Mouse (Mus musculus) embryo, embryonic 10 days (tissue): ENCODE results near the gene Smarcd2.
"Not testable (repeated sequence)": the region's sequence is repeated elsewhere in the genome, so short reads cannot be mapped to it uniquely, and the experiment has no call there.

Experiments used
- DNase-seq: peaks from one replicate; pipeline ENCODE4 v3.0.0-alpha.2; 2015; ENCODE audit warnings: low spot score

The Smarcd2 gene

DNA sequence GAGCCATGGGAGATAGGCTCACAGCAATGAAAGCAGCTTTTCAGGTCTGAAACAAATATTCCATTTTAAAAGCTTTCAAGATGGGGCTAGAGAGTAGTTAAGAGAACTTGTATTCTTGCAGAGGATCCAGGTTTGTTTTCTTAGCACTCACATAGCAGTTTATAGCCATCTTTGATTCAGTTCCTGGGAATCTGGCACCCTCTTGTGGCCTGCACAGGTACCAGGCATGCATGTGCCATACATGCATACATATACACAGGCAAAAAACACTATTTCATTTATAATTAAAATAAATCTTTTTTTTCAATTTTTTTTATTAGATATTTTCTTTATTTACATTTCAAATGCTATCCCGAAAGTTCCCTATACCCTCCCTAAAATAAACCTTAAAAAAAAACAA, 25.9 kb downstream of the Smarcd2 start:
- DNase-seq, result no peak

DNA sequence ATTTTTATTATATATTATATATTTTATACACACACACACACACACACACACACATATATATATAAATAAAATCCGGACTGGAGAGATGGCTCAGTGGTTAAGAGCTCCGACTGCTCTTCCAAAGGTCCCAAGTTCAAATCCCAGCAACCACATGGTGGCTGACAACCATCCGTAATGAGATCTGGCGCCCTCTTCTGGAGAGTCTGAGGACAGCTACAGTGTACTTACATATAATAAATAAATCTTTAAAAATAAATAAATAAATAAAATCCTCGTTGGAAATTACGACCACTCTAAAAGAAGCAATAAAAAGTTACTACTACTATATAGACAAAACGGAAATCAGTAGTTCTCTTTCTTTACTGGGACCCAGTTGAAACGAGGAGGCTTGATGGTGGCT, 38.8 kb downstream of the Smarcd2 start:
- DNase-seq, result not testable (repeated sequence)

DNA sequence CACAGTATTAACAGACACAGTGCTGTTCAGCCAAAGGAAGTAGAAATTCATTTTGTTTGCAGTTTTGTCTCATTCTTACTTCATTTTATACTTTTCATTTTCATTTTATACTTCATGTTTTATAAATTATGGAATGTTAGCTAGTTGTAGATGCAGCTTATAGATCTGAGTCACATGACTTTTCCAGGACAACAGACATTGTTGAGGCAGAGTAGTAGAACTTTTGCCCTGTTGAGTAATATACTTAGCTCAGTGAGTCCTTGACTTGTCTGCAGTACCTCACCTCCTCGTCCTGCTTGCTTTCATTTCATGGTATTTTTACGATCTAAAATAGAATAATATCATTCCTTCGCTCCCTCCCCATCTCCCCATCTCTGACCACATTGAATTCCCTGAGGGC, 52.2 kb downstream of the Smarcd2 start:
- no peak for DNase-seq

DNA sequence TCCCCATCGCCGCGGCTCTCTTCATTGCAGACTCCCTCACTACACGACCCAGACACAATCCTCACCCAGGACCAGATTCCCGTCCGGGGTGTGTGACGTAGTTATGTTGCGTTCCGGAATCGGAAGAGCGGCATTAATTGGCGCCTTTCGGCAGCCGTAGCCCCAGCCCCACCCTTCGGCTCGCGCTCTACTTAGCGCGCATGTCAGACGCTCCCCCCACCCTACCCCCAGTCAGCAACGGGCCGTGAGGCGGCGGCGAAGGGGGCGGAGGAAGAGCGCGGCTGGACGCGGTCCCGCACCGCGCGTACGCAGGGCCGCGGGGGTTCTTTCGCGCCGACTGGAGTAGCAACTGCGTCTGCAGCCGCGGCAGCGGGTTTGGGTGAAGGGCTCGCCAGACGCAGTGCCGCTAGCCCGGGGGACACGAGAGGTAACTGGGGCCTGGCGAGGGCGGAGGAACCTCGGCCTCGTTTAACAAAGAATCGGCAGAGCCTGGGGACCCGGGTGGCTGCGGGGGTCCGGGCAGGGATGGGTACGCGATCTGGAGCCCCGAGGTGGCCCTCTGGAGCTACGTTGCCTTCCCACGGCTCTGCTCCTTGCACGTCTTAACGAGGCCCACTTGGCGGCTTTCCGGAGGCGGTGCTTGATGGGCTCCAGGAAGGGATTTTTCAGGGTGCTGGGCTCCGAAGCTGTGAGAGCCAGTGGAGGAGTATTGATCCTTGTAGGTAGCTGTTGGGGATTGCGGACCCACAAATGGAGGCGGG, 55.9 kb downstream of the Smarcd2 start, which contains the start of gene Ddx42:
Ddx42 (plus strand) TSS at position 197 of the 761 bp plus-strand sequence.
- DNase-seq, result peak; percentile 96

DNA sequence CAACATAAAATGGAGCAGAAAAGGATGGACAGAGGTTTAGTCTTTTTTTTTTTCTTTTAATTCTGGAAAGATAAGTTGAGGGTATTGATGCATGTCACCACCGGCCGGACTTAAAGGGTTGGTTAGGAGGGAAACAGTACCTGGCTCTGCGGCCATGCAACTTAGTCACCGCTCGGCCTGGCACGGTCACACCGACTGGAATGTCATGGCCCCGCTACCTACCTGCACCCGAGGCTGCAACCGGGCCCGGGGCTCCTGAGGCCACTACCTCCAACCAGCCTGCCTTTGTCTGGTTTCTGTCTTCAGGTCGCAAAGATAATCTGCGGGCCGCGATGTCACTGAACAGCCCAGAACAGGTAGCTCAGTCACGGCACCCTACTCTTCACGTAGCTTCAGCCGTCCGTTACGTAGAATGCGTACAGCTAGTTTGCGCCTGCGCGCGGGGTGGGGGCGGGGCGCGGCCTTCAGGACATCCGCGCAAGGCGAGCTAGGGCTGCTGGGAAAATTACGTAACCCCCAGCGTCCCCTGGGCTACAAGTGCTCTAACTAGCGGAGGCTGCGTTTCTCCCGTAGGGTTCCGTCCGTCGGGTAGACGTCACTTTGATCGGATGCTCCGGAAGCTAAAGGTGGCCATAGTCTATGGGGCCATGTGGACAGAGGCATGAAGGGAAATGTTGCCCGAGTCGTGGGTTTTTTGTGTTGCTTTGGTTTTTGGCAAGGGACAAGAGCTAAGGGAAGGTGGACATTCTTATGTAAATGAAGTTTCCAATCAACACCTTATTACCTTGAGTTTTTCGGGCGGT, 56.6 kb downstream of the Smarcd2 start, which contains the start of gene Ccdc47:
Ccdc47 (minus strand) TSS at position 418 of the 803 bp plus-strand sequence.
- DNase-seq, result peak; percentile 98

DNA sequence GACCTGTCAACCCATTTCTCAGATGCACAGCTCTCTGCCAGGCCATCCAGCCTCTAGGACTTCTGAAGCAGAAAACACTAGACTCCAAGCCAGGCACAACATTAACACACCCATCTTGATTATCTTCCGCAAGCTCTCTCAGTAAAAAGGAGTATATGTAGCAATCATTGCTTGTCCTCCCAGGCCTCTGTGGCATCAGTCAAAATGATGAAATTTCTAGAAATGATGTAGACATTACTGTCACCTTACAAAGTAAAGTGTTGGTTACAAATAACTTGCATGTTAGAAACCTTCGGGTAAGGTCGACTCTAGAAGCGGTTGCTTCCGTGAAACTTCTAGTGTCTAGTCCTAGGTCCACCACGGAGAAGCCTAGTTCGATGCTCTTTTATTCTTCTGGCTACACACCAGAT, 57.3 kb downstream of the Smarcd2 start:
- DNase-seq, result no peak

DNA sequence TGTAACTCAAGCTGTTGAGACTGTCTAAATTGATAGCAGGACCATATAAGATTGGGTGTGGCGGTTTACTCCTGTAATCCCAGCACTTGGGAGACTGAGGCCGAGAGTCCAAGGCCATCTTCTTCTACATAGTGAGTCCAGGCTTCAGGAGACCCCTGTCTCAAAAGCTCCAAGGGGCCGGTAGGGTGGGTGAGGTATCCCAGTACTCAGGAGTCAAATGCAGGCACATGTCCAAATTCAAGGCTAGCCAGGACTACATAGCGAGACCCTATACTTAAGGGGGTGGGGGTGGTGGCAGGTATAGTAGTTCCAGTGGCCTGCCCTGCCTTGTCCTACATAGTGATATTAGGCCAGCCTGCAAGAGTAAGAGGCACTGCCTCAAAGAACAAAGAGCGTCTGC, 57.9 kb downstream of the Smarcd2 start:
- no peak for DNase-seq
